Mouse (Mus musculus): ENCODE data around the gene Parpbp. TPM values are rescaled to one million over a fixed set of nuclear protein-coding genes. Genes with fewer than 3 reads are reported as not detected.

The Parpbp gene
- polyA plus RNA-seq (2014; fragmentation: Illumina TruSeq; extraction: RNeasy Lipid Tissue Mini Kit (QIAGEN cat#74804); ENCODE audit: low read depth, low replicate concordance), result 1.6 TPM

GRCm38 (mm10) chr10:88146707-88147477, at the start of gene Parpbp, which contains the start of gene Nup37:
Parpbp (minus strand) TSS chr10:88146941.
Nup37 (plus strand) TSS chr10:88146992.

DNA sequence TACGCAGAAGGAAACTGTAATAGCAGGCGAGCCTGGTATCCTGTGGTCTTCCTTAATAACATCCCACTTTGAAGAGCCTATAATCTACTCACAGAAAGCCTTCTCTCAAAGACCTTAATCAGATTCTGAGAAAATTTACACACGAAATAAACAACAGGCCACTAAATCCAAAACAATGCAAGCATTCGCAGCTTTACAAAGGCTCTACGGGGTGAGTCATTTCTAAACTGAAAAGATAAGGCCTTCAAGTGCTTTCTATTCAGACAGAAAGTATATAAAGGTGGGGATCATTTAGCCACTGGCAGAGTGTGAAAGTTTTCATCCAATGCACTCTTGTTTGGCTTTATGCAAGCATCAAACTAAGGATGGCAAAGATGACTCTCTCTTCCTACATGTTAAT, 56.0 kb downstream of the Parpbp start, which contains the start of gene Pmch:
Gene Pmch (plus strand): TSS at position 301 of the 400 bp plus-strand sequence.

Other genes with a start within 250 kb of the Parpbp start
- not detected for gene Pmch, start 55.9 kb downstream of the Parpbp start, polyA plus RNA-seq (2014; fragmentation: Illumina TruSeq; extraction: RNeasy Lipid Tissue Mini Kit (QIAGEN cat#74804); ENCODE audit: low read depth, low replicate concordance)
- 15.8 TPM for gene Nup37, start 51 bp upstream of the Parpbp start, polyA plus RNA-seq (2014; fragmentation: Illumina TruSeq; extraction: RNeasy Lipid Tissue Mini Kit (QIAGEN cat#74804); ENCODE audit: low read depth, low replicate concordance)
- 75.5 TPM for gene Washc3, start 54.2 kb upstream of the Parpbp start, polyA plus RNA-seq (2014; fragmentation: Illumina TruSeq; extraction: RNeasy Lipid Tissue Mini Kit (QIAGEN cat#74804); ENCODE audit: low read depth, low replicate concordance)
- 28.2 TPM for gene Dram1, start 232.1 kb upstream of the Parpbp start, polyA plus RNA-seq (2014; fragmentation: Illumina TruSeq; extraction: RNeasy Lipid Tissue Mini Kit (QIAGEN cat#74804); ENCODE audit: low read depth, low replicate concordance)
- gene Gnptab, start 232.2 kb upstream of the Parpbp start, polyA plus RNA-seq (2014; fragmentation: Illumina TruSeq; extraction: RNeasy Lipid Tissue Mini Kit (QIAGEN cat#74804); ENCODE audit: low read depth, low replicate concordance), result 46.9 TPM

All from adrenal gland, adult 10 weeks (tissue).